Mouse (Mus musculus) liver, embryonic 12.5 days (tissue): Measurements from ENCODE around the gene Rasa4. TPM values are rescaled to one million over a fixed set of nuclear protein-coding genes. Genes with fewer than 3 reads are reported as not detected.
"Not testable (repeated sequence)": the region's sequence is repeated elsewhere in the genome, so short reads cannot be mapped to it uniquely, and the experiment has no call there.

Experiments
- ATAC-seq: fragments of 200-750 bp; cut with Nextera tagmentation; 2 replicates; pipeline ENCODE4 v1.8.0; 2017; ENCODE audit warnings: moderate number of reproducible peaks, mild to moderate bottlenecking, moderate library complexity
- H3K27ac ChIP-seq: fragments of 300-500 bp; sonication (generic); 2 replicates; pipeline ENCODE4 v1.5.1; 2016; ENCODE audit warnings: mild to moderate bottlenecking
- H3K27me3 ChIP-seq: fragments of 300-500 bp; sonication (generic); replicated peaks from 2 replicates; pipeline ENCODE4 v1.6.1; 2016; ENCODE audit warnings: mild to moderate bottlenecking, moderate library complexity
- H3K36me3 ChIP-seq: fragments of 300-500 bp; sonication (generic); 2 replicates; pipeline ENCODE4 v1.6.1; 2016; ENCODE audit warnings: mild to moderate bottlenecking, moderate library complexity
- H3K4me1 ChIP-seq: fragments of 300-500 bp; sonication (generic); 2 replicates; pipeline ENCODE4 v1.6.1; 2016
- H3K4me2 ChIP-seq: fragments of 300-500 bp; sonication (generic); 2 replicates; pipeline ENCODE4 v1.6.1; 2016; ENCODE audit warnings: mild to moderate bottlenecking, moderate library complexity
- H3K4me3 ChIP-seq: fragments of 300-500 bp; sonication (generic); 2 replicates; pipeline ENCODE4 v1.5.1; 2016; ENCODE audit warnings: mild to moderate bottlenecking, moderate library complexity
- H3K9ac ChIP-seq: fragments of 300-500 bp; sonication (generic); 2 replicates; pipeline ENCODE4 v1.6.1; 2016; ENCODE audit warnings: mild to moderate bottlenecking, moderate library complexity
- H3K9me3 ChIP-seq: fragments of 300-500 bp; sonication (generic); replicated peaks from 2 replicates; pipeline ENCODE4 v1.6.1; 2016; ENCODE audit warnings: mild to moderate bottlenecking, moderate library complexity
- WGBS: fragments of 180-500 bp; shearing (Covaris S2); methylation state at CpG from one replicate; pipeline ENCODE4 v1.1.7; 2016; ENCODE audit not compliant: insufficient replicate concordance; 5-methylcytosine and 5-hydroxymethylcytosine counted together
- polyA plus RNA-seq: library from polyadenylated mRNA; unstranded; fragments of >200 nt; fragmentation: Nextera tagmentation; extraction: Ambion mirVana; gene quantifications from 2 replicates; pipeline ENCODE4 v1.2.1, GENCODE M21; 2016

Gene Rasa4
- polyA plus RNA-seq, 1 experiment from 2014 or later, result 1.6 TPM

DNA sequence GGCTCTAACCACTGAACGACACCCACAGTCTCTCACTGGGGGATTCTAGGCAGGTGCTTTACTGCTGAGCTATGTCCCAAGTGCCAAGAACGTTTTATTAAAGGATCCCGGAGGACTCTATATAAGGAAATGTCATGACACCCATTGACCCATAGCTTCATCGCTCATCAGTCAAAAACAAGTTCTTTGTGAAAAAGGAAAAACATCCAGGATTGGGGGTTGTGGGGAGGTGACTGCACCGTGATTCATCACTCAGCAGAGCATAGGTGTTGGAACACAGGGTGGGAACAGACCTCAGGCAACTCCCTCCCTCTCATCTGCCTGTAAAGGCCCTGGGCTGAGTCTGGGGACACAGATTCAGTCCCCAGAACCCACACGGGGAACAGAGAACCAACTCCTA, 33.8 kb upstream of the Rasa4 start:
- H3K36me3 ChIP-seq, result no peaks in the 10 kb centered on the region
- no peak overlapping the region for H3K4me2 ChIP-seq
- no peak for ATAC-seq
- no peak overlapping the region for H3K9ac ChIP-seq
- no peak overlapping the region for H3K4me3 ChIP-seq
- no peaks in the 10 kb centered on the region; the same call in 1 of the 2 replicates for H3K27me3 ChIP-seq
- 54% methylated on average over 6 of the region's 6 CpGs for WGBS
- no peaks in the 10 kb centered on the region for H3K9me3 ChIP-seq
- no peak overlapping the region for H3K27ac ChIP-seq
- no peaks in the 10 kb centered on the region for H3K4me1 ChIP-seq

- H3K4me3 ChIP-seq, result no peak overlapping the region
- no peaks in the 10 kb centered on the region for H3K9me3 ChIP-seq
- no peak overlapping the region for H3K4me2 ChIP-seq
- H3K27ac ChIP-seq, result 0 out of 2 replicates have a peak overlapping the region, but pooled peaks have one; percentile 33
- no peaks in the 10 kb centered on the region for H3K4me1 ChIP-seq
- WGBS, result 30% methylated on average over 10 of the region's 10 CpGs
- no peak; the same call in 1 of the 2 replicates for ATAC-seq
- H3K9ac ChIP-seq, result no peak overlapping the region
- H3K36me3 ChIP-seq, result no peaks in the 10 kb centered on the region
- H3K27me3 ChIP-seq, result peaks cover under 1% of the 10 kb centered on the region; the same call in 1 of the 2 replicates
Measured at GRCm38 (mm10) chr5:136051231-136052085, 32.3 kb upstream of the Rasa4 start.

DNA sequence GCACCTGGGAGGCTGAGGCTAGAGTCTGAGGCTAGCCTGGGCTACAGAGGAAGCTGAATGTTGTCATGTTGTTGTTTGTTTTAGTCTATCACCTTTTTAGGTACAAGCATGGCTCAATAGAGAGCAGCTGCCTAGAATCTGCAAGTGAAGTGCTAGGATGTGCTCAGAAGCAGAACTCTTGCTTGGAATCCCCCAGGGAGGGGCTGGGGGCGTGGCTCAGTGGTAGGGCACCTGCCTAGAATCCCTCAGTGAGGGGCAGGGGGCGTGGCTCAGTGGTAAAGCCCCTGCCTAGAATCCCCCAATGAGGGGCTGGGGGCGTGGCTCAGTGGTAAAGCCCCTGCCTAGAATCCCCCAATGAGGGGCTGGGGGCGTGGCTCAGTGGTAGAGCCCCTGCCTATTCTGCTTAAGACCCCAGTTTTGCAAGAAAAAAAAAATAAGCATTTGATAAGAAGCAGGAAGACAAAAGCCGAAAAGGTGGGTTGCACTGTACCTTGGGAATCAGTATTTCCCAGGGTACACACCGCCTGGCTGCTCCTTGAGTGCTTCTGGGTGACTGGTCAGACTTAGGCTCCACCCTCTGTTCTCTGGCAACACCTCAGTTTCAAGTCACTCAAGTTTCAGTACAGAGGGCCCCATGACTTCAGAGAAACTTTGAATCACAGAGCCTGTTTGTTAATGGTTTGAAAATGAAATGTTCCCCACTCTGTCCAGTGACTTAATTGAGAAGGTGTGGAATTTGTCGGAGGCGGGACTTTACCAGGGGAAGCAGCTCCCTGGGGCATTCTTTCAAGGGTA, 30.7 kb upstream of the Rasa4 start:
- H3K36me3 ChIP-seq, result no peaks in the 10 kb centered on the region
- no peak overlapping the region for H3K4me3 ChIP-seq
- no peaks in the 10 kb centered on the region for H3K9me3 ChIP-seq
- H3K27me3 ChIP-seq, result peaks cover 15% of the 10 kb centered on the region; the same call in 1 of the 2 replicates
- no peaks in the 10 kb centered on the region for H3K4me1 ChIP-seq
- no peak overlapping the region for H3K9ac ChIP-seq
- no peak overlapping the region for H3K27ac ChIP-seq
- no peak for ATAC-seq
- no peak overlapping the region for H3K4me2 ChIP-seq
- WGBS, result 57% methylated on average over 8 of the region's 8 CpGs

GRCm38 (mm10) chr5:136054301-136055077, 29.2 kb upstream of the Rasa4 start, which contains the start of gene Upk3bl:
Gene Upk3bl, plus strand, starts transcription at chr5:136054492.
- Histone ChIP-seq H3K27me3 (peaks cover 29% of the 10 kb centered on the region), H3K36me3 (no peaks in the 10 kb centered on the region), H3K4me2 (no peak within 1 kb of the TSS), H3K9me3 (no peaks in the 10 kb centered on the region), H3K4me1 (no peaks in the 10 kb centered on the region), H3K27ac (no peak within 1 kb of the TSS), H3K9ac (no peak within 1 kb of the TSS), H3K4me3 (no peak within 1 kb of the TSS)
- WGBS, result 65% methylated on average over 11 of the region's 11 CpGs
- ATAC-seq, result no peak

DNA sequence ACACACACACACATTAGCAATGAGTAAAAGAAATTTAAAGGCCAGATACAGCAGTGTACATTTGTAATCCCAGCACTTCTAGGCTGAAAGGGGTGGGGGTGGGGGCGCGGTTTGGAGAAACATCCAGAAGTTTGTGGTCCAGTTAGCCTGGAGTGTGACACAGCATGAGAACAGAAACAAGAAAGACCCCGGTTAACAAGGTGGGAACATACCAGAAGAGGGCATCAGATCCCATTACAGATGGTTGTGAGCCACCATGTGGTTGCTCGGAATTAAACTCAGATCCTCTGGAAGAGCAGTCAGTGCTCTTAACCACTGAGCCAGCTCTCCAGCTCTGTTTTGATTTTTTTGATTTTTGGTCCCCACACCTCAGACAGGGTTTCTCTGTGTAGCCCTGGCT, 27.7 kb upstream of the Rasa4 start:
- 25% methylated on average over 4 of the region's 4 CpGs for WGBS
- Histone ChIP-seq H3K9ac (no peak overlapping the region), H3K27ac (no peak overlapping the region), H3K36me3 (no peaks in the 10 kb centered on the region), H3K4me3 (no peak overlapping the region), H3K9me3 (no peaks in the 10 kb centered on the region), H3K4me2 (no peak overlapping the region), H3K4me1 (no peaks in the 10 kb centered on the region), H3K27me3 (peaks cover 44% of the 10 kb centered on the region)
- no peak for ATAC-seq

DNA sequence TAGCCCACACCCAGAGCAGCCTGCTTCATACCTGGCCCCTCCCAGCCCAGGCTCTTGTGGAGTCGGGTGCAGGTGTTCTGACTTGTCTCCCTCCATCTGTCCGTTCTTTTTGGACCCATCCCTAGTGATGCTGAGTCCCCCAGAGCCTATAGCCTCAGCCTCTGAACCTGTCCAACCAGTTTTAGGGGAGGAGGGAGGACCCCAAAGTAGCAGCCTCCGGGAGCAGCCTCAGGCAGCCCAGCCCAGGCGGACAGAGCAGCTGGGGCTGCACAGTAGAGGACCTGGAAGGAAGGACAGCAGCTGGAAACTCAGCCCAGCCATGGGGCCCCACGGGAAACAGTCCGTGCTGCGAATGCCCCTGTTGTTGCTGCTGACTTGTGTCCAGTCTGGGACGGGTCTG, 26.6 kb upstream of the Rasa4 start:
- H3K27ac ChIP-seq, result no peak overlapping the region
- no peaks in the 10 kb centered on the region for H3K4me1 ChIP-seq
- peaks cover 49% of the 10 kb centered on the region for H3K27me3 ChIP-seq
- H3K4me2 ChIP-seq, result no peak overlapping the region
- no peak for ATAC-seq
- H3K4me3 ChIP-seq, result no peak overlapping the region
- no peaks in the 10 kb centered on the region for H3K9me3 ChIP-seq
- WGBS, result 16% methylated on average over 8 of the region's 8 CpGs
- H3K9ac ChIP-seq, result no peak overlapping the region
- no peaks in the 10 kb centered on the region for H3K36me3 ChIP-seq

DNA sequence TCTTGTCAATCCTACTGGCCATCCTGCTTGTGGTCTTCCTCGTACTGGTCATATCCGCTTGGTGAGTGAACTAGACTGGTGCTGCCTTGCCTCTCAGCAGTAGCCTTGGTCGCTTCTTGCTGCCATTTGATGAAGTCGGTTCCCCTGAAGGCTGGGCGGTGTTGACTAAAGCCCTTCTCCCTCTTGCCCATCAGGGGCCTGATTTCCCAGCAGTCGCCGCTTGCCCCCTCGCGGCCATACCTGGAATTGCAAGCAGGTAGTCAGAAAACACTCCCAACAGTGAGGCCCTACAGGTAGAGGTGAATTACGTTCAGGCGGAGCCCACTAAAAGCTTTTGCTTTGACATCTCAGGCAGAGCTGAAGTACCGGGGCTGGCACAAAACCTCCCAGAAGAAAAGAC, 22.1 kb upstream of the Rasa4 start:
- H3K4me3 ChIP-seq, result no peak overlapping the region
- H3K27ac ChIP-seq, result no peak overlapping the region
- WGBS, result 7% methylated on average over 12 of the region's 12 CpGs
- no peak for ATAC-seq
- no peak overlapping the region for H3K4me2 ChIP-seq
- H3K9me3 ChIP-seq, result no peaks in the 10 kb centered on the region
- peaks cover 51% of the 10 kb centered on the region for H3K27me3 ChIP-seq
- no peaks in the 10 kb centered on the region for H3K4me1 ChIP-seq
- no peaks in the 10 kb centered on the region for H3K36me3 ChIP-seq
- H3K9ac ChIP-seq, result no peak overlapping the region

DNA sequence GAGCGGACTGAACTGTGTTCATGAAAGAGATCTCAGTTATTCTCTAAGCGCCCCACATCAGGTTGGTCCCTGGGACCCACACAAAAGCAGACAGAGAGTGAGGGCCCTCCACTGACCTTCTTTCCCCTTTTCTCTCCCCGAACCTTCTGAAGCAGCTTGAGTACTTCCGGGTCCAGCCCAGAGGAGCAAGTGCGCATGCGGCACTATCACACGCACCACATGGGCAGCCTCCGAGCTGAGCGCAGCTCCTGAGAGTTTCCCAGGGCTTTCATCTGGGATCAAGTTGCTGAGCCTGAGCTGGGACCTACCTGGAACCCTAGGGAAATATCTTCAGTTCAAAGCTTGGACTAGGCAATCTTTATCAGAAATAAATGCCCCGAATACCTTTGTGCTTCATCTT, 19.8 kb upstream of the Rasa4 start:
- ATAC-seq, result no peak
- no peak overlapping the region for H3K4me2 ChIP-seq
- H3K4me1 ChIP-seq, result no peaks in the 10 kb centered on the region
- H3K27ac ChIP-seq, result no peak overlapping the region
- peaks cover 42% of the 10 kb centered on the region for H3K27me3 ChIP-seq
- no peaks in the 10 kb centered on the region for H3K36me3 ChIP-seq
- no peaks in the 10 kb centered on the region for H3K9me3 ChIP-seq
- H3K4me3 ChIP-seq, result no peak overlapping the region
- H3K9ac ChIP-seq, result no peak overlapping the region
- WGBS, result 74% methylated on average over 10 of the region's 10 CpGs

GRCm38 (mm10) chr5:136066404-136067148, 17.1 kb upstream of the Rasa4 start:
- H3K9ac ChIP-seq, H3K4me1 ChIP-seq, ATAC-seq, H3K36me3 ChIP-seq, H3K4me3 ChIP-seq, H3K9me3 ChIP-seq, H3K27ac ChIP-seq, H3K4me2 ChIP-seq: not testable (repeated sequence)
- peaks cover 19% of the 10 kb centered on the region for H3K27me3 ChIP-seq
- 34% methylated on average over 11 of the region's 11 CpGs for WGBS

DNA sequence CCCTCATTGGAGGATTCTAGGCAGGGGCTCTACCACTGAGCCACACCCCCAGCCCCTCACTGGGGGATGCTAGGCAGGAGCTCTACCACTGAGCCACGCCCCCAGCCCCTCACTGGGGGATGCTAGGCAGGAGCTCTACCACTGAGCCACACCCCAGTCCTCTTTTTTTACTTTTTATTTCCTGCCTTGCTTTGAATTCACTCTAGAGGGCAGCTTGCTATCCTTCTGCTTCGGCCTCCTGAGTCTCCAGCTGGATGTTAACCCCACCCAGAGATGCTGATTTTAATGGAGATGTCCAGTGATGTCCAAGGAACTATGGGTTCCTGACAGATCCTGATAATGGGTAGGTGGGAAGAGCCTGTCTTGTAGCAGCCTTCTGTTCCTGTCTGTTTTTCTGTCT, 14.3 kb upstream of the Rasa4 start:
- Histone ChIP-seq H3K4me2 (no peak overlapping the region), H3K27ac (no peak overlapping the region), H3K36me3 (no peaks in the 10 kb centered on the region), H3K27me3 (peaks cover 32% of the 10 kb centered on the region), H3K9me3 (no peaks in the 10 kb centered on the region), H3K4me1 (no peaks in the 10 kb centered on the region), H3K9ac (no peak overlapping the region), H3K4me3 (no peak overlapping the region)
- WGBS, result 35% methylated on average over 2 of the region's 2 CpGs
- no peak for ATAC-seq

DNA sequence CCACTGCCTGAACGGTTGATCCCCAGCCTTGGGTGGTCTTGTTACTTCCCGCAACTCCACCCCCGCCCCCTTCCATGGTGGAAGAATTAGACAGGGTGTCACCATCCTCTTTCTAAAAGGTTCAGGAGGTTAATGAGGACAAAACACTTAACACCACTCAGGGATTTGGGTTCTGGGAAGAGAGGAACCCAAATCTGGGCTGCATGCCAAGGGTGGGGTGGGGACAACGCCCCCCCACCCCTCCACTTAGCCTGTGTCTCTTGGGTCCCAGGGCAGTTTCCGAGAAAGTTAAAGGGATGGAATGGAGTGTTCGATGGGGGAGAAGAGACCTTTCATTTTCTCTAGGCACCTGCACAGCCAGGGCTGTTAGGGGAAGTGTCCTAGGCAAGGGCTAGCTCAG, 10.7 kb upstream of the Rasa4 start:
- Histone ChIP-seq H3K4me1 (no peaks in the 10 kb centered on the region), H3K27ac (no peak overlapping the region), H3K4me2 (no peak overlapping the region), H3K36me3 (no peaks in the 10 kb centered on the region), H3K9ac (no peak overlapping the region), H3K4me3 (no peak overlapping the region), H3K27me3 (peaks cover 22% of the 10 kb centered on the region), H3K9me3 (no peaks in the 10 kb centered on the region)
- 65% methylated on average over 6 of the region's 6 CpGs for WGBS
- no peak for ATAC-seq
